Mouse (Mus musculus) hindbrain, embryonic 12.5 days (tissue): ENCODE measurements at regions not wholly inside any gene's neighbourhood (a gene's known extent, or its start where the extent isn't known, plus 50 kb on each side); places are given as distances from the start of the nearest gene placed in this dataset.
A peak's percentile ranks its signal among the peaks of the same experiment; 100 is the strongest.

Source experiments
- ATAC-seq: fragments of 200-750 bp; cut with Nextera tagmentation; 2 replicates; pipeline ENCODE4 v1.8.0; 2017; ENCODE audit warnings: moderate TSS enrichment; ENCODE audit not compliant: low FRiP score
- H3K27ac ChIP-seq: fragments of 300-500 bp; sonication (generic); 2 replicates; pipeline ENCODE4 v1.5.1; 2016; ENCODE audit warnings: mild to moderate bottlenecking
- H3K27me3 ChIP-seq: fragments of 300-500 bp; sonication (generic); 2 replicates; pipeline ENCODE4 v1.6.1; 2016; ENCODE audit warnings: mild to moderate bottlenecking
- H3K36me3 ChIP-seq: fragments of 300-500 bp; sonication (generic); 2 replicates; pipeline ENCODE4 v1.6.1; 2016; ENCODE audit warnings: mild to moderate bottlenecking
- H3K4me1 ChIP-seq: fragments of 300-500 bp; sonication (generic); 2 replicates; pipeline ENCODE4 v1.6.1; 2016
- H3K4me2 ChIP-seq: fragments of 300-500 bp; sonication (generic); replicated peaks from 2 replicates; pipeline ENCODE4 v1.6.1; 2016; ENCODE audit warnings: mild to moderate bottlenecking
- H3K4me3 ChIP-seq: fragments of 300-500 bp; sonication (generic); 2 replicates; pipeline ENCODE4 v1.5.1; 2016; ENCODE audit warnings: mild to moderate bottlenecking
- H3K9ac ChIP-seq: fragments of 300-500 bp; sonication (generic); 2 replicates; pipeline ENCODE4 v1.6.1; 2016; ENCODE audit warnings: mild to moderate bottlenecking, moderate library complexity
- H3K9me3 ChIP-seq: fragments of 300-500 bp; sonication (generic); replicated peaks from 2 replicates; pipeline ENCODE4 v1.6.1; 2016; ENCODE audit warnings: mild to moderate bottlenecking
- WGBS: fragments of 180-500 bp; shearing (Covaris S2); methylation state at CpG from one replicate; pipeline ENCODE4 v1.1.7; 2016; 5-methylcytosine and 5-hydroxymethylcytosine counted together

DNA sequence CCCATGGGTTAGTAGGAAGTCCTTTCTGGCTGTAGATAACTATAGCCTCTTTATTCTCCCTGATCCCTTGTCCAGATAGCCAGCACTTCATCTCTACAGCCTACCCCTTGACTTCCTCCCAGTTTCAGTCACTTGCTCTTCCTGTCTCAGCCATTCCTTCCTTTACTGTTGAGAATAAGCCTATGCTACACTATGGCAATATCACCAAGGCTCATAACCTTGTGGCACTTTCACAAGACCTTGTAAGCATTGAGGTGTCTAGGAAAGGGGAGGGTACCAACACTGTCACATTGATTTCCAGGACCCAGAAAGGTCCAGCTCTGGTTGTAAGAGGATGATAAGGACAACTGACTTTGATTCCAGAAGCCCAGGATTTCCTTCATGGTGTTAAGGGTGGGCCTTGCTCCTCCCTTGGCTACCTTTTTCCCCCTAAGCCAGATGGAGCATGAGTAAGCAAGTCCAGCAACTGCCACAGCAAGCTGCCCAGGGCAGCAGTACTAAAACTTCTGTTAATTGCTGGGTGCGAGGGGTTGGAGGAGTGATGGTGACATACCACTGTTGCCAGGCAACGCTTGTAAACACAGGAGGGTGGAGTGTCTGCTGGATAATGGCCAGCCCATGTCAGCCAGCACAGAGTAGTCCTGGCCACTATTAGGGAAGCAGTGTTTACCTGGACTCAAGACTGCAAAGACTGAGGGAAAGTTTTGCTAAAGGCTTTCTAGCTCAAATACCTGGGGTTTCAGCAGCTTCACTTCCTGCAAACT is 75.7 kb downstream of the Ankrd16 start:
- no peak overlapping the region for H3K27ac ChIP-seq
- no peaks in the 10 kb centered on the region for H3K4me1 ChIP-seq
- H3K9me3 ChIP-seq, result no peaks in the 10 kb centered on the region
- no peak overlapping the region for H3K9ac ChIP-seq
- H3K4me2 ChIP-seq, result no peak overlapping the region
- 49% methylated on average over 2 of the region's 2 CpGs for WGBS
- 0 out of 2 replicates have a peak, but pooled peaks have one; percentile 46 for ATAC-seq
- H3K27me3 ChIP-seq, result no peaks in the 10 kb centered on the region
- no peak overlapping the region for H3K4me3 ChIP-seq
- H3K36me3 ChIP-seq, result no peaks in the 10 kb centered on the region

GRCm38 (mm10) chr2:11869983-11870382 is 92.3 kb downstream of the Ankrd16 start:
- ATAC-seq, result no peak
- Histone ChIP-seq H3K4me3 (no peak overlapping the region), H3K9me3 (peaks cover 4% of the 10 kb centered on the region; the same call in 1 of the 2 replicates), H3K36me3 (no peaks in the 10 kb centered on the region), H3K9ac (no peak overlapping the region), H3K4me1 (no peaks in the 10 kb centered on the region), H3K27ac (no peak overlapping the region), H3K4me2 (no peak overlapping the region), H3K27me3 (no peaks in the 10 kb centered on the region)
- WGBS, result 48% methylated on average over 2 of the region's 2 CpGs

GRCm38 (mm10) chr2:11880005-11880404 is 102.3 kb downstream of the Ankrd16 start:
- H3K27ac ChIP-seq, result no peak overlapping the region
- H3K4me2 ChIP-seq, result no peak overlapping the region
- no peaks in the 10 kb centered on the region for H3K27me3 ChIP-seq
- 25% methylated on average over 1 of the region's 1 CpGs for WGBS
- H3K36me3 ChIP-seq, result no peaks in the 10 kb centered on the region
- H3K9ac ChIP-seq, result no peak overlapping the region
- H3K4me3 ChIP-seq, result no peak overlapping the region
- H3K9me3 ChIP-seq, result peaks cover 2% of the 10 kb centered on the region; the same call in 1 of the 2 replicates
- H3K4me1 ChIP-seq, result no peaks in the 10 kb centered on the region
- no peak for ATAC-seq

DNA sequence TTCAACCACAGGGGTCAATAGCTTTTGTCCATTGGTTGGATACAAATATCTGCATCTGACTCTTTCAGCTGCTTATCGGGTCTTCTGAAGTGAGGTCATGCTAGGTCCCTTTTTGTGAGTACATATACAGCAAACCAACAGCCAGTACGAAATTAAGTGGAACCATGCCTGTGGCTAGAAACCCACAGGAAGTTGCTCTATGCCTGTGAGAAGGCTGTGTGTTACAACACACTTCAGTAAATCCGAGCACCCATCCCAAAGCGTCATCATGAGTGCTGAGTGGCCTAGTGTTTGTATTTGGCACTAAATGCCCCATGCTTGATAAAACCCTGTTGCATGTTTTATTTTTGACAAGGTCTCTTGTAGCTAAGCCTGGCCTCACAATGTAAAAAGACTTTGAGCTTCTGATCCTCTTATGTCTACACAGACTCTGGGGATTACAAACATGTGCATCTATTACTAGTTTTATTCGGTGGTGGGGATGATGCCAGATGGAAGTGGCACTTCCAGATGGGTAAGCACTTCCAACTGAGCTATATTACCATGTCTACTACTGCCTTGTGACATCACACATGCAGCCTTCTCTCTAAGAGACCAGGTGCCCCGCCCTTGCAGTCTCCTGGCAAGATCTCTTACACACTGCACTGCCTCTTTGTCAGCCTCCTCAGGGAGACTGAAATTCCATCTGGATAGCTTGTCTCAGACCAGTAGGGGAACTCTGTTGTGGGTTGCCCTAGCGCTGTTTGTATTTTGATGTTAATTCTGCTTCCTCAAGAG is 117.3 kb downstream of the Ankrd16 start:
- Histone ChIP-seq H3K27me3 (no peaks in the 10 kb centered on the region), H3K9ac (no peak overlapping the region), H3K9me3 (no peaks in the 10 kb centered on the region), H3K27ac (no peak overlapping the region), H3K4me1 (no peaks in the 10 kb centered on the region), H3K36me3 (no peaks in the 10 kb centered on the region), H3K4me3 (no peak overlapping the region), H3K4me2 (no peak overlapping the region)
- 75% methylated on average over 7 of the region's 7 CpGs for WGBS
- no peak for ATAC-seq

GRCm38 (mm10) chr2:11899698-11900660 is 122.3 kb downstream of the Ankrd16 start:
- Histone ChIP-seq H3K4me1 (no peaks in the 10 kb centered on the region), H3K27ac (no peak overlapping the region), H3K9me3 (no peaks in the 10 kb centered on the region), H3K36me3 (no peaks in the 10 kb centered on the region), H3K4me2 (no peak overlapping the region), H3K4me3 (no peak overlapping the region), H3K9ac (no peak overlapping the region), H3K27me3 (no peaks in the 10 kb centered on the region)
- WGBS, result 82% methylated on average over 11 of the region's 11 CpGs
- ATAC-seq, result no peak

- Histone ChIP-seq H3K9me3 (no peaks in the 10 kb centered on the region), H3K27me3 (no peaks in the 10 kb centered on the region), H3K4me2 (no peak overlapping the region), H3K4me3 (no peak overlapping the region), H3K4me1 (no peaks in the 10 kb centered on the region), H3K9ac (no peak overlapping the region), H3K27ac (no peak overlapping the region), H3K36me3 (no peaks in the 10 kb centered on the region)
- no peak for ATAC-seq
- WGBS, result 86% methylated on average over 1 of the region's 1 CpGs
Measured at GRCm38 (mm10) chr2:11914782-11915181, 137.1 kb downstream of the Ankrd16 start.

GRCm38 (mm10) chr2:11917373-11917772 is 139.7 kb downstream of the Ankrd16 start:
- Histone ChIP-seq H3K4me2 (no peak overlapping the region), H3K36me3 (no peaks in the 10 kb centered on the region), H3K4me3 (no peak overlapping the region), H3K4me1 (no peaks in the 10 kb centered on the region), H3K27ac (no peak overlapping the region), H3K27me3 (no peaks in the 10 kb centered on the region), H3K9ac (no peak overlapping the region), H3K9me3 (no peaks in the 10 kb centered on the region)
- ATAC-seq, result no peak

DNA sequence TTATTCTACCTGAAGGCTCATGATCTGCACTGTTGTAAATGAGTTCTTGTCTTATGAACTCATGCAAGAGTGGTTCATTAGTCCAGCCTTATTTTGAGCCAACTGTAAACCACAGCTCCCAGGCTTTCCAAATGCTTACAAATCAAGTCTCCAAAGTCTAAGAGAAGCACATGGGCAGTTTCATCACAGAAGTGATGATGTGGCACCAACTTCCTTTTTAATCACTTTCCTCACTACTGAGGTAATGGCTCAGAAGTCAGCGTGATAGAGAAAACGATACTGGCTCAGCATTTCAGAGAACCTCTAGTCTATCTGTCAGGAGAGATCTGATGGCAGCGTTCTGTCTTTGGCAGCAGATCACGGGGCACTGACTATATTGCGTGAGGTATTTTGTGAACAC is 140.4 kb downstream of the Ankrd16 start:
- no peak for ATAC-seq
- 86% methylated on average over 5 of the region's 5 CpGs for WGBS
- Histone ChIP-seq H3K4me1 (no peaks in the 10 kb centered on the region), H3K27ac (no peak overlapping the region), H3K4me3 (no peak overlapping the region), H3K9ac (no peak overlapping the region), H3K4me2 (no peak overlapping the region), H3K9me3 (no peaks in the 10 kb centered on the region), H3K36me3 (no peaks in the 10 kb centered on the region), H3K27me3 (no peaks in the 10 kb centered on the region)

GRCm38 (mm10) chr2:11960777-11961176 is 183.1 kb downstream of the Ankrd16 start:
- no peak overlapping the region for H3K4me3 ChIP-seq
- no peak for ATAC-seq
- no peak overlapping the region for H3K4me2 ChIP-seq
- 80% methylated on average over 3 of the region's 3 CpGs for WGBS
- H3K4me1 ChIP-seq, result no peaks in the 10 kb centered on the region
- H3K27me3 ChIP-seq, result no peaks in the 10 kb centered on the region
- no peaks in the 10 kb centered on the region for H3K9me3 ChIP-seq
- no peak overlapping the region for H3K27ac ChIP-seq
- no peaks in the 10 kb centered on the region for H3K36me3 ChIP-seq
- H3K9ac ChIP-seq, result no peak overlapping the region

DNA sequence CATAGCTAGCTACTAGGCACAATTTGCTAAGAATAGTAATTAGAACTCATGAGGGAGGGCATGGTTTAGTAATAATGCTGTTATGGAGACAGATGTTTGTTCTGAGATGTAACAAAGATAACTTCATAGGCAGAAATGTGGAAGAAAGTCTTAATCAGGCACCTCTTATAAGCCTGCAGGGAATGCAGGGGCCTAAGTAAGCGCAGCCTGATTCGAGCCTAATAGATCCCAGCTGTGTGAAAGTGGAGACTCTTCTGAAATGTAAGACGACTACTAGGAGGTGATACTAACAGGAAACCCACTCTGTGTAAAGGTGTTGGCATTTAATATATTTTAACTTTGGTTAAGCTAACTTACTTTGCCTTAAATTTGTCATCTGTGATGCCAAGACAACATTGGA is 187.7 kb downstream of the Ankrd16 start:
- Histone ChIP-seq H3K27ac (no peak overlapping the region), H3K9ac (no peak overlapping the region), H3K4me1 (no peaks in the 10 kb centered on the region), H3K4me3 (no peak overlapping the region), H3K4me2 (no peak overlapping the region), H3K27me3 (no peaks in the 10 kb centered on the region), H3K9me3 (no peaks in the 10 kb centered on the region), H3K36me3 (no peaks in the 10 kb centered on the region)
- WGBS, result 72% methylated on average over 3 of the region's 3 CpGs
- no peak for ATAC-seq

- Histone ChIP-seq H3K27me3 (no peaks in the 10 kb centered on the region), H3K36me3 (no peaks in the 10 kb centered on the region), H3K4me2 (no peak overlapping the region), H3K9ac (no peak overlapping the region), H3K27ac (no peak overlapping the region), H3K9me3 (no peaks in the 10 kb centered on the region), H3K4me3 (no peak overlapping the region), H3K4me1 (no peaks in the 10 kb centered on the region)
- 81% methylated on average over 2 of the region's 2 CpGs for WGBS
- ATAC-seq, result no peak
Measured at GRCm38 (mm10) chr2:11967001-11967400, 189.3 kb downstream of the Ankrd16 start.

GRCm38 (mm10) chr2:11971972-11972371 is 194.3 kb downstream of the Ankrd16 start:
- Histone ChIP-seq H3K36me3 (no peaks in the 10 kb centered on the region), H3K9ac (no peak overlapping the region), H3K4me1 (no peaks in the 10 kb centered on the region), H3K27me3 (no peaks in the 10 kb centered on the region), H3K4me3 (no peak overlapping the region), H3K9me3 (no peaks in the 10 kb centered on the region), H3K27ac (no peak overlapping the region), H3K4me2 (no peak overlapping the region)
- 95% methylated on average over 5 of the region's 5 CpGs for WGBS
- no peak for ATAC-seq
